Mouse (Mus musculus): Measurements from ENCODE around the gene Emp2.
A peak's percentile ranks its signal among the peaks of the same experiment; 100 is the strongest.
"Not testable (repeated sequence)": the region's sequence is repeated elsewhere in the genome, so short reads cannot be mapped to it uniquely, and the experiment has no call there.

The Emp2 gene

GRCm38 (mm10) chr16:10317197-10317544 is 3.4 kb upstream of the Emp2 start:
- DNase-seq (ENCODE audit: low spot score), result no peak

- no peak for DNase-seq (ENCODE audit: low spot score)
Observed at GRCm38 (mm10) chr16:10316493-10317196, 2.9 kb upstream of the Emp2 start.

GRCm38 (mm10) chr16:10313226-10313625 is 542 bp downstream of the Emp2 start:
- DNase-seq (ENCODE audit: low spot score), result no peak

GRCm38 (mm10) chr16:10311989-10312388 is 1.8 kb downstream of the Emp2 start:
- no peak for DNase-seq (ENCODE audit: low spot score)

GRCm38 (mm10) chr16:10311086-10311485 is 2.7 kb downstream of the Emp2 start:
- DNase-seq (ENCODE audit: low spot score), result no peak

GRCm38 (mm10) chr16:10310507-10310906 is 3.3 kb downstream of the Emp2 start:
- no peak for DNase-seq (ENCODE audit: low spot score)

GRCm38 (mm10) chr16:10307351-10307750 is 6.4 kb downstream of the Emp2 start:
- DNase-seq (ENCODE audit: low spot score), result no peak

- no peak for DNase-seq (ENCODE audit: low spot score)
Observed at GRCm38 (mm10) chr16:10306101-10306500, 7.7 kb downstream of the Emp2 start.

GRCm38 (mm10) chr16:10301337-10301736 is 12.4 kb downstream of the Emp2 start:
- DNase-seq (ENCODE audit: low spot score), result no peak

GRCm38 (mm10) chr16:10300231-10301186 is 13.3 kb downstream of the Emp2 start:
- DNase-seq (ENCODE audit: low spot score), result no peak

- no peak for DNase-seq (ENCODE audit: low spot score)
Observed at GRCm38 (mm10) chr16:10299637-10300036, 14.1 kb downstream of the Emp2 start.

GRCm38 (mm10) chr16:10297696-10298644 is 15.8 kb downstream of the Emp2 start:
- DNase-seq (ENCODE audit: low spot score), result no peak

- no peak for DNase-seq (ENCODE audit: low spot score)
Observed at GRCm38 (mm10) chr16:10288115-10288514, 25.7 kb downstream of the Emp2 start.

- DNase-seq (ENCODE audit: low spot score), result no peak
Observed at GRCm38 (mm10) chr16:10286513-10287268, 27.1 kb downstream of the Emp2 start.

- no peak for DNase-seq (ENCODE audit: low spot score)
Observed at GRCm38 (mm10) chr16:10281890-10282289, 31.9 kb downstream of the Emp2 start.

- DNase-seq (ENCODE audit: low spot score), result peak; percentile 40
Observed at GRCm38 (mm10) chr16:10280286-10280951, 33.3 kb downstream of the Emp2 start.

GRCm38 (mm10) chr16:10276778-10277177 is 37.0 kb downstream of the Emp2 start:
- DNase-seq (ENCODE audit: low spot score), result not testable (repeated sequence)

- no peak for DNase-seq (ENCODE audit: low spot score)
Observed at GRCm38 (mm10) chr16:10274465-10274864, 39.3 kb downstream of the Emp2 start.

GRCm38 (mm10) chr16:10272256-10272655 is 41.5 kb downstream of the Emp2 start:
- no peak for DNase-seq (ENCODE audit: low spot score)

GRCm38 (mm10) chr16:10253993-10254392 is 59.8 kb downstream of the Emp2 start:
- DNase-seq (ENCODE audit: low spot score), result no peak

- DNase-seq (ENCODE audit: low spot score), result no peak
Observed at GRCm38 (mm10) chr16:10236601-10237000, 77.2 kb downstream of the Emp2 start.
